Mouse (Mus musculus): ENCODE measurements around the gene Iqschfp. TPM values are rescaled to one million over a fixed set of nuclear protein-coding genes. Genes with fewer than 3 reads are reported as not detected.

Iqschfp gene
- polyA plus RNA-seq, 1 experiment from 2014 or later: not detected

DNA sequence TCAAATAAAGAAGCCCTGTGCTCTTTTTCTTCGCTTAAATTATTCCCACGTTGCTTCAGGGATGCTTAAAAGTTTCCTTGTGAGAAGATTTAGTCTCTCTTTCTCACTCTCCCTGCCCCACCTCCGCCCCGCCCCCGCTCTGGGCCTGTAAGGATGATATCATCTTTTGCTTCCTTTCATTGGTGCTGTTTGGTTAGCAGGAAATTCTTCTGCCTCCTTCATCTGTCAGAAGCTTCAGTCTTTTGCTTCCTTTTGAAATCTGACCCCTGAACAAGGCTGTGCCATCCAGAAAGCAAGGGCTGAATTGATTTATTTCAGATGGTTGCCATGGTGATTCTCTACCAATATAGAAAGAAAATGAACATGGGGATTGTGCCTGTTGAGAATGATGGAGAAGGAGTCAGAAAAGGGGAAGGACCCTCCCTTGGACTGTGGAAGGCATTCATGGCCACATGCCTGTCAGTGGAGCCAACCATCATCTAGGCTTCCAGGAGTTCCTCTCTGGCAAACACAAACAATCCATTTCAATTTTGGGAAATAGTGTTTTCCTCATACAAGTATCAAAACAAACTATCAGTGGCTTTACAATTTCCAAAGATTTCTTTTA lies 62.5 kb downstream of the Iqschfp start:
- DNase-seq (ENCODE audit: low spot score): peak; percentile 31

DNA sequence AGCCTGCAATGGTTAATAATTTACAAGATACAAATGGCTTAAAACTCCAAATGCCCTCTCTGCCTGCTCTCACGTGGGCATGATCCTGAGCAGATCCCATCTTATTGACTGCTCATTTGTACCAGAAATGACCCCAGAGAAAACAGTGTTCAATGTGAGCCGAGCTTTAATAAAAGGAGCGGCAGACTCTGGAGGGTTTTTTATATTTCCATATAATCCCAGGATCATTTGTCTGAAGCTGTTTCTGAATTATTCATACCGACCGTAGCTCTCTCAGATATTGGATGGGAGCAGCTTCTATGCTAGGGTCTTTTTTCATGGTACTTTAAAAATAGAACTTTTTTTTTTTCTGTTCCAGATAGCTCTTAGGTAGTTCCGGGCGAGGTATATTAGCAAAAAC lies 67.6 kb downstream of the Iqschfp start:
- no peak for DNase-seq (ENCODE audit: low spot score)

DNA sequence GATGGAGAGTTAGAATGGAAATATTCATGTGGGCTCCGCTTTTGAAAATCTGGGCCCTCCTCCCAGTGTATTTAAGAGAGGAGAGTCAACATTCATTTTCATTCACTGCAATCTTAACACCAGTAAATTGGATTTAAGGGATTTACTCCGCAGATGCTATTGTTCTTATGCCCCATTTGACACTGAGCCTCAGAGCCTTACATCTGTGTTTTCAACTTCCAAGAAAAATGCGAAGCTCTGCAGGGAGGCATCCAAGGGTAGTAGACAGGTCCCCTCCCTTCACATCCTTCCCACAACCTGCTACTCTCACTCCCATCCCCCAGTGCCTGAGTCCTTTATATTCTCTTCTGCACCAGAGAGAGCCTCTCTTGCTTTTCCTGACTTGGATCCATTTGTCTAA lies 68.1 kb downstream of the Iqschfp start:
- DNase-seq (ENCODE audit: low spot score): no peak

DNA sequence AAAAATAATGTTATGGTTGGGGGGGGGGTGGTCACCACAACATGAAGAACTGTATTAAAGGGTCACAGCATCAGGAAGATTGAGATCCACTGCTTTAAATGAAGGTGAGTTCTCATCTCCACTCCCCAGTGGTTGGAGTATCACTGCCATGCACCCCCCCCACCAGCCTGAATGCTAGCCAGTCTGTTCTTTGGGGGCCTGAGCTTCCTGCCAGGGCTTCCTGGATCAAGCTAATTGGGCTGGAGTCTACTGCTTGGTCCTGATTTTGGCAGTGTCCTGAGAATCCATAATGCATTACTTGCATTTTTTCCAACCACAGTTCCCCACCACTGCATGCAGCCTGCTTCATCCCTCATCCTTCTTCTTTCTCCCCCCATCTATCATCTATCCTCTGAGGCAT lies 68.7 kb downstream of the Iqschfp start:
- no peak for DNase-seq (ENCODE audit: low spot score)

DNA sequence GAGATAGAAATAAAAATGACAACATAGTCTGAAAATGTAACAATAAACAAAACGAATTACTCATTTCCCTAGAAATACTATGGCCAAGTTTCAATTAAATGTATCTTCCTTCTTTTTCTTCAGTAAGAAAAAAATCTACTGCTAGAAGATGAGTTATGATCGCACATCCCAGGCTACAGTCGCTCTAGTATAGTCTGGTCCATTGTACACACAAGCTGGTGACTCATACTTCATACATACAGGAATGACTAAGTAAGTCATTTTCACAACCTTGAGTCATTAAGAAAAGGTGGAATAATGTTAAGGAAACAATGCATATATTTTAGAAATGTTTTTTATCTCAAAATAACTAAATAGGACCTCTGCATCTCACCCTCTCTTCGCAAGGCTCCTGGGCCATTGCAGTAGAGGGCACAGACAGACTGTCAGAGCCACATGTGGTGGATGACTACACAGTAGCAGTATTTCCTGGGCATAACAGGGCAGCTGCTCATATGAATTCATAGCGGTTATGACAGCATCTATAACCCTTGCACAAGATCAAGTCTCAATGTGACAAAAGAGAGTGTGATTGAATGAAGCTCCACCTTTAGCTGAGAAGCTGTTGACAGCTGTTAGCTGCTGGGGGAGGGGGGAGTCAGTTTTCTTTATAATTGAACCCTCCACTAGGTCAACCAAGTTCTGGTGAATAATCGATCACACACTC lies 70.1 kb downstream of the Iqschfp start:
- DNase-seq (ENCODE audit: low spot score): no peak

DNA sequence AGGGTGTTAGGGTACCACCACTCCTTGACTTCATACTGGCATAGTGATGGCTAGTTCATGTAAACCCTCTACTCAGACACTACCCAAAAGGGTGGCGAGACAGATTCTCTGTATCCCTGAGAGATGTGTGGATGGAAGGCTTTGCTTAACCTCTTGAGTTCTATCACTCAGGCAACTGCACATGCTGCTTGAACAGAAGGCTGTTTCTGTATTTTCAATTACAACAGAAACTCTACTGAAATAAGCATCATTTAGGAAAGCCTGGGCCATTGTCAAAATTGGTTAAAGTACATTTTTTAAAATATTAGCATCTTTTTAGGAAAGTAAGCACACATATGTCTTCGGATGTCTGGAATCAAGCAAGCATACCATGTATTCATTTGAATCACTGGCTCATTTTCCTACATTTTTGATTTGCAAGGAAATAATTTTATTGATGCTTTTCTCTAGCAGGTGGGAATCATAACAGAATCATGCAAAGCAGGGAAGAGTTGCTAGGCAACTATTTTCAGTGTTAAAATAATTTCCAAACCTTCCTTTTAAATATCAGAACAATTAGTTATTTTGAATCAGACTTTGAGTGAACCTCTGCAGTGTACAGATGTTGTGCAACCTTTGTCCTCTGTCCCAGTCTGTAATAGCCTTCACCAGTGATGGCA lies 82.4 kb downstream of the Iqschfp start:
- DNase-seq (ENCODE audit: low spot score): no peak

DNA sequence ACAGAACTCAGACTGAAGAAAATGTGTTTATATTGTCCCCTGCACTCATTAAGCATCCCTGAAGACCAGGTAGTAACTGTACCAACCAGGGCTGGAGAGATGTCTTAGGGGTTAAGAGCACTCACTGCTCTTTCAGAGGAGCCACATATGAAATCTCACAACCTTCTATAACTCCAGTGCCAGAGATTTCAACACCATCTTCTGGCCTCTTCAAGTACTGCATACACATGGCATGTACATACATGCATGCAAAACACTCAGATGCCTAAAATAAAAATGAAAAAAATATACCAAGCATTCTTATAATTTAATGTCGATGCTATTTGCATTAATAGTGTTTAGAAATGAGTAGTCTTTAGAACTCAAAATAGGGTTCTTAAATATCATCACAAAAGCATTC lies 88.0 kb downstream of the Iqschfp start:
- DNase-seq (ENCODE audit: low spot score): peak; percentile 37

DNA sequence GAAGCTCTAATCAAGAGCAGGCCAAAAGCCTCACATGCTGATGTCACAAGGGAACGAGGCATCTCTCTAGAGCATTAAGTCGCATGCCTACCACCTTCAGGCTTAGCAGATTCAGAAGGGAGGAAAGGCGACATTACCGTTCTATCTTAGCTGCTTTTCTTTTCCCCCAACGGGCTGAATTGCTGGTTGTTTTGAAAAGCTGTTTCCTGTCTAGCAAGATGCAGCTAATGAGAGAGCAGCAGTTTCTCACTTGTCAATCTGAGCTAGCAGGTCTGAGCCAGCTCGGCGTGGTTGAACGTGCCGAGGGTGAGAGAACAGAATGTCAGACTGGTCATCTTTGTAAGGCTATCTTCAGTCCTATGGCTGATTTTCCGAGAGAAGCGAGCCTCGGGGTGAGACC lies 91.3 kb downstream of the Iqschfp start:
- peak; percentile 15 for DNase-seq (ENCODE audit: low spot score)

DNA sequence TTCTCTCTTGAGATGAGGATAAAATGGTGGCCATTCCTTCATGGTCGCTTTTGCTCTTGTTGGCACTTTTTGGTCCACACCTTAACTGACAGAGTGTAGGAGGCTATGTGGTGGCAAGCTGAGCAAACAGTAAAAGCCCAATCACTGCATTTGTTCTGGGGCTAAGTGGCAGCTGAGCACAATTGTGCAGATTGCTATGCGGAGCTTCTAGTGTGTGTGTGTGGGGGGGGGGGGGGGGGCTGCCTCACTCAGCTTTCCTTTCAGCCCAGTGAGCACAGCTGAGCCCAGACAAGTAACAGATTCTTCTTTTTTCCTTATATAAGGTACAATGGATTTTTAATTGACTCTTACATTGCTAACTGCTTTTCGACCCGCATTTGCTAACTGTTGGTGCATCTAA lies 110.4 kb downstream of the Iqschfp start:
- no peak for DNase-seq (ENCODE audit: low spot score)

DNA sequence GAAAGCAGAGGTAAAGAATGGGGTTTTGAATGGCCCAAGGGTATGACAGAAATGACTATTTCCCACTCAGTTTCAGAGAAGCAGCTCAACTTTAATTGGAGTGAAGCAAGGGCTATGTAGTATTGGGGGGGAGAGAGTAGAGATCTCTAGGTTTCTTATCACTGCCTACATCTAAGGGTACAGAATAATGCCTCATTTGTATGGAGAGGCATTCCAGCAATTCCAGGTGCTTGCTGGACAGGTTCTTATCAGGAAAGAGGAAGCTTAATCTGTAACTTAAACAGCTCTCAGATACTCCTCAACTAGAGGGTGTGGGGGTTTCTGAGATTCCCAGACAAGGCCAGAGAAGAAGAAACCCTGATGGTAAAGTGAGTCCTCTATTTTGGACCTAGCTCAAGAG lies 120.3 kb downstream of the Iqschfp start:
- DNase-seq (ENCODE audit: low spot score): no peak

DNA sequence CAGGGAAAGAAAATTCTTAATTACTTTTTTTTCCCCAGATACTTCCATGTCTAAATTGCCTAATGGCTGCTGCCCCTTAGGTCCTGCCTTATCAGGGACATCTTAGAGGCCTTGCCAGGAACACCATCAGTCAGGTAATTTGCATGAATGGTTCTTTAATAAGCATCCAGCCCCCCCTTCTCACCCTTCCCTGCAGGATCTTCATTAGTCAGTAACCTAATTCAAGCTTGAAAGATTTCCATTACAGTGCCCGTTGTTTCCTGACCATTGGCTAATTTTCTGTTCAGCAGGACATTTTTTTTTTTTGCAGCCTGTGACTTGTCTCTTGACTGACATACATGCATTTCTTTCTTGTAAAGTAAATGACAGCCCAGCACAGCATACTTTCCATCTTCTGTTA lies 123.8 kb downstream of the Iqschfp start:
- no peak for DNase-seq (ENCODE audit: low spot score)

DNA sequence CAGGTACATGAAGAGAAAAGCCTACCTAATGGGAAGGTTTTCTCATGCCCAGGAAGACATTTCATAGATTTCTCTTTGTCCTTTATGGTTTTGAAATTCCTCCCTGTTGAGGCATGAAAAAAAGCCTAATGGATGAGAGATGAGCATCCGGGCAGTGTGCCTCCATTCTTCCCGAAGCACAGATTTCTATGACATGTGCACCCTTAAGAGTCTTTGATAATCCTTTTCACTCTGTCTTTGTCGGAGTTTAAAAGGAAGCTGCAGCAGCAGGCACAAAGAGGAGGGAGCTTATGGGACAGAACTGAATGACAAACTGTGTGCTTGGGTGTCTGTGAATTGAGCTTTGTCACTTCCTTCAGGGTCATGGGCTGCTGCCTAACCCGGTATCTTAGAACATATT lies 127.4 kb downstream of the Iqschfp start:
- no peak for DNase-seq (ENCODE audit: low spot score)

DNA sequence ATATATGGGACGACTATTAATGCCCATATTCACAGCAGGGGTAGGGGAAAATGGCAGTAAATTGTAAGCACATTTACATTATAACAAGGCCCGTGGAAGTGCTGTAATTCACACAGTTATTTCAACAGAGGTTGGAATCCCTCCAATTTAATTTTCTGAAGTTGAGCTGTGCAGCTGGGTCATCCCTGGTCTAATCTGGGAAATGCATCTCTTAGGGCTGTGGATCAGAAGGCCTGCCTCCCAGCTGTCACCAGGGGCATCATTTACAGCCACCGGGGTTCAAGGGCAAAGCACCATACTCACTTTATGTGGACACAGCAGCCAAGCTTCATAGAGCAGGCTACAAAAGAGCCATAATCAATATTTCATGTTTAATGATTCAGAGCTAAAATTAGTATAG lies 144.1 kb downstream of the Iqschfp start:
- DNase-seq (ENCODE audit: low spot score): no peak

DNA sequence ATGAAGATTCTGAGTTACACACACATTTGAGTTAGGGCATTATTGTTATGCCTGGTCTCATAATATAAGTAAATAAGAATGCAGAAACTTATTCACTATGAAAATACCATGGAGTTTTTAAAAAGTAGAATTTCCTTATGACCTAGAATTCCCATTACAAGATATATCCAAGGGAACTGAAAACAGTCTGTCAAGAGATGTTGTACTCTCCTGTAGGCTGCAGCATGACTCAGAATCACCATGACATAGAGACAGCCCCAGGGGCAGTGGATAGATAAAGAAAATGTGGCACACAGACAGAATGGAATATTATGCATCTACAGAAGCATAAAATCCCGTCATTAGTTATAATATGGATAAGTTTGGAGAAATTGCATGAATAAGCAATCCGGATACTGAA lies 150.9 kb downstream of the Iqschfp start:
- no peak for DNase-seq (ENCODE audit: low spot score)

DNA sequence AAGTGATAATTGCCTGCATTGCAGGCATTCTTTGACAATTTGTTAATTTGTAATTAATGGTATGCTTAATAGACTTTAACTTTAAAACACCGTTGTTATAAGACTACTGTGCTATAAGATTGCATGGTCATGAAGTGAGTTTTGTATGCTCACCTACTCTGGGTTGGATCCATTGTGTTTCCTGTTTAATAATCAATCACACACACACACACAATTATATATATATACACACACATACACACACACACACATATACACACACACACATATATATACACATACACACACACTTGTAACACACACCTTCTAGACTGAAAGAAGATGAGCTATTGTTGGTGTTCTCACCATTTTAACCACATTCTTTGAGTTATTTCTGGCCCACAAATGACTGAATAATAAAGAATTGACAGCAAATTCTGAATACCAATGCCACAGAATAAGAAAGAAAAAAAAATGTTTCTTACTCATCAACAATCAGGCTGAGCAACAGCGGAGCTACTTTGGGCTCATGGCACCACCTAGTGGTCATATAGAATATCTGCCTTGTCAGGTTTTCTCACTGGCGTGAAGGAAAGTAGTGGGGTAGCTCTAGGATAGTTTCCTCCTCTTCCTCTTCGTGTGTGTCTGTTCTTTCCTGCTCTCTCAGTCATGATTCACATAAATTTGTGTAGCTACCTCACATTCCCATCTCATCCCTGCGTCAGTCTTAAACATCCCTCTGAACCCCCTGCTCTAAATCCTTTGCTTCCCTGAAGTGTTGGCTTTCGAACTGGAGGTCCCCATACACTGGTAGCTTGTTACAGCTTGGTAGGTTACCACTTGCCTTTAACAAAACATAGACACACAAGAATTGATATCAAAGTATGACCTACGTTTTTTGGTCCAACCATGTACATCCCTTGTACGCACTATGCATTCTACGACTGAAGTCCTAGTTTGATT lies 153.7 kb downstream of the Iqschfp start:
- DNase-seq (ENCODE audit: low spot score): peak; percentile 68

DNA sequence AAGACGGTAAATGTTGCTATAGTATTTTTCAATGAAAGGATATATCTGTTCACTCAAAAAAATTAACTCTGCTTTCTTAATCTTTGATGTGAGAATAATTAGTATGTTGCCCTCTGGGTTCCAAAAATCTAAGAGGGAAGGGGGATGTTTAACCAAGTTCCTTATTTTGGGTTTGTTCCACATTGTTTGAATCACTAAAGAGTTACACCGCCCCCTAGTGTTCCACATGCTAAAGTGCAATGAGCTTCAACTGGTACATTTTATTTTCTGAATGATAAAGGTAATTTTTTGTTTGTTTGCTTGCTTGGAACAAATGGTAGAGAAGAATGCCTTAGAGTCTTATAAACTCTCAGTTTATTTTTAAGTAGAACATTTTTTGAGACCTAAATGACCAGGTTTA lies 161.5 kb downstream of the Iqschfp start:
- peak; percentile 36 for DNase-seq (ENCODE audit: low spot score)

DNA sequence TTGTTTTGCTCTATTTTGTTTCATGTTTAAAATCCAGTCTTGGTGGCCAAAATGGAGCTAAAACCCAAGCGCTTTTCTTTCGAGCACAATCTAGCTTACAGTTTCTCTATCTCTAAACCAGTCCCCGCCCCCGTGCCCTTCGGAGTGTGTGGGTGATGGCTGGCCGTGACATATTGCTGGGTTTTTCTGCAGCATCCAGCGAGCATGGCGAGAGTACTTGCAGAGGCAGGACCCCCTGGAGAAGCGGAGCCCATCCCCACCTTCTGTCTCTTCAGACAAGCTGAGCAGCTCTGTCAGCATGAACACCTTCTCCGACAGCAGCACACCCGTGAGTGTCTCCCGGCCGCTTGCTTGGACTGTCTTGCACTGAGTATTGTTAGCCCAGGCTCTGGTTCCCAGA lies 163.0 kb downstream of the Iqschfp start:
- no peak for DNase-seq (ENCODE audit: low spot score)

DNA sequence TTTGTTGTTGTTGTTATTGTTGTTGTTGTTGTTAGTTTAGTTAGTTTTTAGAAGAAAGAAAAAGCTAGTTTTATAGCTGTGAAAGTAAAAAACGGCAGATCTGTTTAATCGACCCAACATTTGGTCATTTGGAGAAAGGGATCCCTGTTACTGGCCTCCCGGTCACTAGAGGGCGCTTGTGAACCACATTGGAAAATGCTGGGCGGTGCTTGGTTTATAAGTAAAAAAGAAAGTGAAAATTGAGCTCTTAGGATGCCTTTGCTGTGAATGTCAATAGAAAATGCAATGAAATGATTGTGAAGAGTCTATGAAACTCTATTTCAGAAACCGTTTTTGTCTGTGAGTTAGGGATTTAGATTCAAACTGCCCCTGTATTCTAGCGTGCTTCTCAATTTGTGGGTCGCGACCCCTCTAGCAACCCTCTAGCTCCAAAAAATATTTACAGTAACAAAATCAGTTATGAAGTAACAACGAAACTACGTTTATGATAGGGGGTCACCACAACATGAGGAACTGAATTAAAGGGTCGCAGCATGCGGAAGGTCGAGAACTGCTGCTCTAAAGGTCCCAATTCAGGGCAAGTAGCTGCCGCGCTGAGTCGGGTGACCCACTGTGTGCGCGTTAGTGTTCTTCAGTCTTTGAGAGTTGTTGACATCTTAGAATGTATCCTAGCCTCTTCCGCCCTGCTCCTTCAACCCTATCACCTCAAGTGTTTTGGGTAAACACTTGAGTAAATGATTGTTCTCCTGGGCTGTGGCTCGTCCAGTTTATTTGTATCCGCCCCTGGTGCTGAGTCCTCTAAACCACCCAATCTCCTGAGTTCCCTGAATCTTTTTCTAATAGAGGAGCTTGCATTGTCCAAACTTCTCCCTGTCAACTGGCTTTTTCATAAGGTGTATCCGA lies 164.6 kb downstream of the Iqschfp start:
- peak; percentile 56 for DNase-seq (ENCODE audit: low spot score)

DNA sequence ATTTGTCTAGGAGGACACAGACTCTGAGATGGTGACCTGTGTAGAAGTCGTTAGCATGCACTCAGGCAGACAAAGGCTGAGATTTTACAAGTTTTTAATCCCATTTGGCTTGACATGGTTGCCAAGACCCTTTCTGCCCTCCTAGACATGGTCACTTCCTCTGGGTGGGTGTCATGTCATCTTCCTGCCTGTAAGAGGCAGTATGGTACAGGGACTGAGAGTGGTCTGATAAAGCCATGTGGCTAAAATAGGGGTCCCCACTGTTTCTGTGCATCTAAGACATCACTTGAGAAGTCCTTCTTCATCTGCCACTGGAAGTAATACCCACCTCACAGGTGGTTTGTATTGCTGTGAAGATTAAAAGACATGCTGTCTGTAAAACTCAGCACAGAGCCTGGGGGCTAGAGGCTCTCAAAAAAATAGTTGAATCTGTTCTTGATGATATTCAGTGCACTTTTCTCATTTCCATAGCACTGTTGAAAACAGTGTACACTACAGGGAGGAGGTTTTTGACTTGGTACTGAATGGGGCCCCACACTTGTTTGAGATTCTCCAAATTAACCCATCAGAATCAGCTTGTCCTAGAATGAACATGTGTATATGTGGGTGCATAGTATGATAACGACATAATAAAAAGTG lies 167.2 kb downstream of the Iqschfp start:
- no peak for DNase-seq (ENCODE audit: low spot score)

DNA sequence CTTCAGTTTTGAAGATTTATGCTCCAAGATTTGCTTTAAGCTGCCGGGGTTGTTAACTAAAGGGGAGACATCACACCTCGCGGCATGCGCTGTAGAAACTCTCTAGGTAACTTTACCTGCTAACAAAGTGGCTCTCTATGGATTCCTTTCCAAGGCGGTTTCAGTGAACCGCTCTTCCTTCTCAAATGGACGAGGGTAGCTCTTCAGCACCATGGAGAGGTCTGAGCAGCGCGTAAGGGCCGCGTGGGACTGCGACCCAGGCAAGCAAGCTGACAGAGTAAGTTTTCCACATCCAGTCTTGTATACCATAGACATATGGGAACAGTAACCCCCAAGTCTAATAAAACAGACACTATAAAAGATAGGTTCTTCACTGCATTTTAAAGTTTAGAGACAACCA lies 172.7 kb downstream of the Iqschfp start, which contains the start of gene Schip1:
Gene Schip1 (plus strand): TSS at position 72 of the 400 bp plus-strand sequence.
- DNase-seq (ENCODE audit: low spot score): no peak
